Mouse (Mus musculus) telencephalon, adult 2 months (tissue): Measurements from ENCODE around the gene Erg.
A peak's percentile ranks its signal among the peaks of the same experiment; 100 is the strongest.

Experiments used
- DNase-seq: peaks from one replicate; pipeline ENCODE4 v3.0.0-alpha.2; 2011; ENCODE audit warnings: low read depth, low spot score

The Erg gene

DNA sequence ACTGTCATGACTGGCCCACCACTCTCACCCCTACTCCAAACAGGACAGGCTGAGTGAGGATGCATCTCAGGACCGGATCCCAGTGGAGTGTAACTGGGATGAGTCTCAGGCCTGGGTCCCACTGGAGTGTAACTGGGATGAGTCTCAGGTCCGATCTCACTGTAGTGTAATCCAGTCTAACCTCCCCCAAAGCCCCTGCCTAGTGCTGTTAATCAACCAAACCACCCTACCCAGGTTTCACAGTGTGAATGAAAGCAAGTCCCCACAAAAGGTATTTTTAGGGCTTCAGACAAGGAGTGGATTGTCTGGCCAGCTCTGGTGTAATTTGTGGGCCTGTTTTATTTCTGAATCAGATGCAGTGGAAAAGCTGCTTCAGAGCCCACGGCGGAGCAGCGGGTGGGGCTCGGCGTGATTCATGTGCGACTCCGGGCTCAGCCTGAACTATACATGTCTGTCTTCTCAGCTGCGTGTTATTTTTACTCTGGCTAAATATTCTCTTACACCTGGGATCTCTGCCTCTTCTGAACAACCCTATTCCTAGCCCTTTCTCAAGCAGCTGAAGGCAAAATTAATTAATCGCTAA lies 187.5 kb downstream of the Erg start:
- DNase-seq, result peak; percentile 56

DNA sequence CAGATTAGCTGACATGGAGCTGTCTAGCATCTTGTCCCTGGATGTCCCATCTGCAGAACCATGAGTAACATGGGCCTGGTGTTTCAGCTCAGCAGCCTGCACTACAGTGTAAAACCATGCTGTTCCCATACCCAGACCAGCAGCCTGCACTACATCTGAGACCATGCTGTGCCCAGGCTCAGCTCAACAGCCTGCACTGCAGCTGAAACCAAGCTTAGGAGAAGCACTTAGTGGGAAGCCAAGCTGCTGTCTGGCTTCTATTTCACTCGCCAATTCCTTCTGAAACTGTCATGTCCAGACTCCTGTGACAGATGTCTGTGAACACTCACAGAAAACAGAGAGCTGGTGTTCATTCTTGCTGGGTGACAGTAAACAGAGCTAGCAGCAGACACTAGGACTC lies 195.6 kb downstream of the Erg start:
- no peak for DNase-seq

DNA sequence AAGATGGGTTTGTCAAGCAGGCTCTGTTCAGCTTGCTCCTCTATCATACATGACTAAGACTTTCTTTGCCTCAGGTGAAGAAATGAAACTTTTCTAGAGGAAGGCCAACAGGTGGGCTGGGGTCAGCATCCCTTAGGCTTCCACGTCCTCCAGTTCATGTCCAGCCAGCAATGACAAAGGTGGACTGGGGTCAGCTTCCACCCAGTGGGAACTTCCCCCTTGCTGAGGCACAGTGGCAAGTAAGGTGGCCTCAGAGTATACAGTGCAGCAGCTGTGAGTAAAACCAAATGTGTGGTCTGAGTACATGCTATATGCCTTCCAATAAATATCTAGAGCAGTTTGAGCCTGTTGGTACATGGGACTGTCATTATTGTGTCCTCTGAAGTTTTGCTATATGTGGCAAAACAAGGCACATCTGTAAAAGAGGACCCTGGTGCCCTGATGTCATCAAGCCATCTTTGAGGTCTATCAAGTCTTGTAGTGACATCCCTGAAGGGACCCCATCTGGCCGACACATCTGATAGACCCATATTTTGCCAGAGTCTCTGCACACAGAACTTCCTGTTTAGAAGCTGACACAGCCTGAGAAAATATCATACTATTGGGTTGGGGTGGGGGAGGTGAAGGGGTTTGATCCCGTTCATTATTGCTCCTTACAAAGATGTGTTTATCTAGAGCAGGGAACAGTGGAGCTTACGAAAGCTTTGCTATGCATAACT lies 197.4 kb downstream of the Erg start:
- DNase-seq, result no peak

DNA sequence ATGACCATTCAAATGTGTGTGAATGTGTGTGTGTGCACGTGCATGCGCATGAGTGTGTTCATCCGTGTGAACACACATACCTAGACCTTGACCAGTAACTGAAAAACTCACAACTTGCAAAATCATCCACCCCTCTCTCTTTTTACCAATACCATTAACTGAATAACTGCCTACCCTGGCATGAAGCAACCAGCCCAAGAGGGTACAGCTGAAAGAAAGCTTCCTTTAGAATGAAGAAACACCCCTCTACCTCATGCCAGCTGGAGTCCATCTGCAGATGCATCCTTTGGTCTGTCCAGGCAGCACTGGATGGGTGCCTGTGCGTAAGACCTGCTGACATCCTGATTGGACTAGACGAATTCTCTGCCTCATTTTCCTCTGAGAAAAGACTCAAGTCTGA lies 198.1 kb downstream of the Erg start:
- no peak for DNase-seq

DNA sequence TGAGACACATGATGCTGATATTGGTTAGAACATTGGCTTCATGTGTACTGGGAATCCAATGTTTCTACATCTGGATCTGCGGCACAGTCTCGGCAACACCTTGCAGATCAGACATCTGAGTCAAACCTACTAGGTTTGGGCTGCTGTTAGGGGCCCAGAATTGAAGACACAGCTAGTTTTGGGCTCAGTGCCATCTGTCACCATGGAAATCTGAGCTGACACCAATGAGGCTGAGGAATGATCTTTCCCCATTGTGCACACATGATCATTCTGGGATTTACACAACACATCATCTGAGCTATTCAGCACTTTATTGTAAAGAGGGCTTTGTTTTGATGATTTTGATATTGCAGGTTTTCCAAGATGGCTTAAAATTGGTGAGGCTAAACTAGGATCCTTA lies 199.4 kb downstream of the Erg start:
- no peak for DNase-seq

DNA sequence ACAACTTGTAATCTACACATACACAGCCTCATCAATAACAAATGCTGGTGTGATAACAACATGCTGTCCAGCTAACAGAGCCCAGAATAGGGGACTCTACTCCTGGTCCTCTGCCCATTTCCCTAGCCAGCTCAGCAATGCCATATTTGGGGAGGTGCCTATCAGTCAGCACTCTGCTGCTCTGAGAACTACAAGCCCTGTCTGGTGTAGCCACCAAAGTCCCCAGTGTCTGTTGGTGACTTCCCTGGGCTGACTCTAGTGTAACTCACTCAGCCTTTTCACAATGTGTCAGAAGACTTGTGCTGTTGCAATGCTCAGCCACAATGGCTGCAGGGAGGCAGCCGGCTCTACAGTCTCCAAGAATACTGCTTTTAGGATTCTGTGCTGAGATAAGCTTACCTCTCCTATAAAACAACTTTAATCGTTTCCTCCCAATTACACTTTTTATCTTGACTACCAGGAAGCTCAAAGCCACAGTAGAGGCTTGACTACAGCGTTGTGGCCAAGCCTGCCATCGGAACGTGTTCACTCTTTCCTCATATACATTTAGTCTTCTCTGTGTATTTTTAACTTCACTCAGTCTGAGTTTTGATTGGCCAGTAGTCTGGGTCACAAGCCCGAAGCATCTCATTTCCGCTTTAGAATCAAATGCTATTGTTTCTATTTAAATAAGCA lies 201.0 kb downstream of the Erg start:
- no peak for DNase-seq

DNA sequence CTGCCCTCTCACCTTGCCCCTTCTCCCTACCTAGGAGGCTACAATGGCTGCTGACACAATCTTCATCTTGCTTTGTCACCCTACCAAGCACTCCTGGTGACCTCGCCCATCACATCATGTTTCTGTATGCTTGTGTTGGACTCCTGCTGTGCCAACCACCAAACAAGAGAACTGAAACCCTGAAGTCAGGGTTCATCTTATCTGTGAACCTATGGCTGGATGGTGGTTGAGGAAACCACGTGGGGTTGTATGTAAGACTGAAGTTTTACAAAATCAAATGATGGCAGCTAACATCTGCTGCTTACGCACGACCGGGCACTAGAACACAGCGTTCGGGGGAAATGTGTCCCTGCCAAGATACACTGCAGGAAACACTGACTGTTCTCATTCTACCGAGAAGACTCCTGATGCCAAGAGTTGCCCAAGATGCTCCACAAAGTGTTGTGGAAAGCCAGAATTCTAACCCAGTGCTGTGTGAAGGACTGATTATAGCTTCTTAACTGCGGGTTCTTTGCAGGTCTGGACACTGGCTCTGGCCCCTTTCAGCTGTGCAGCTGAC lies 201.7 kb downstream of the Erg start:
- DNase-seq, result no peak

DNA sequence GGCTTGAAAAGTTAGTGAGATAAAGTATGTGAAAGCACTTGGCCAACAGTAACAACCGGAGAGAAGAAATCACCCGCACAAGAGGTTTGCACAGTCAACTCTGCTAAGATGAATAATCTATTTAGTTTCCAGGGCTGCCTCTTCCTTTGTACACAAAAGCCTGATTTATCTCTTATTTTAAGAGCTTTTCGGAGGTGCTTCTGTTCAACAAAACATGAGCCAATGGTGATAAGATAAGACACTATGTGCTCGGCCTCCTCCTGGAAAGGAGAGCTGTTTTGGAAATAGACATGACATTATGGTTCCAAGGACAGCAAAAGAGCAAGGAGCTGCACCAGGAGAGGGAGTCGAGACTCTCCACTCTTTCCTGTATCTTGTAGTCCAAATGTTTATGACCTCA lies 204.1 kb downstream of the Erg start:
- no peak for DNase-seq

DNA sequence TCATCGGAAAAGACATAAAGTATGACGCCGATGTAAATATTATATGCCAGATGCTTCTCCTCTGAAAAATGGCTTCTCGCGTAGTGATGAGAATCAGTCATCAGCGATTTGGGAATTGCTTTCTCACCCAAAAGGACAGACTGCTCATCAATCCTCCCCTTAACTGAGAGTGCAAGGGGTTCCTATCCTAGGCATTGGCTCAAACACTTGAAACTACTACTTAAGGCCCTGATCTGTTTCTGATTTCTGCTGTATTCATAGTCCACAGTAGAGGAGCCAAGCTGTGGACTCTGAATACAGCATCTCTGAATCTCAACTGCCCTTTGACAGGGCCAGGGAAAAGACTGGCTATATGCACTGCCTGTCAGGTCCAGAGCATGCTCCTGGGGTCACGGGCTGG lies 209.6 kb downstream of the Erg start:
- no peak for DNase-seq

DNA sequence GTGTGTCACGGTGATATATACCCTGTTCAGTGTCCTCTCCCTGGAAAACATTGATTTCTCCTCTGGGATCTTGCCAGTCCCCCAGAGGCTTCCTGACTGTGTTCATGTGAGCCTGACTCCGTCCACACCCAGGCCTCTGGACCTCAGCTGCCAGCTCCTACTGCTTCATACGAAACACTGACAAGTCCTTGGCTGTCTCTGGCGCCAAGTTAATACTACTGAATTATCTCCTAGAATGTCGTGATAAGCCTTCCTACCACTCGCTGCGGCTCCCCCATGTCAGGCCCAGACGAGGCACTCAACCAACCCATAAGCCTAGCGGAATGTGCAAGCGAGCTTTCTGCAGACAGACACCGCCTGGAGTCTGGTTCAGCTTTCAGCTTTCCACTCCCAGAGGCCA lies 210.0 kb downstream of the Erg start:
- no peak for DNase-seq

DNA sequence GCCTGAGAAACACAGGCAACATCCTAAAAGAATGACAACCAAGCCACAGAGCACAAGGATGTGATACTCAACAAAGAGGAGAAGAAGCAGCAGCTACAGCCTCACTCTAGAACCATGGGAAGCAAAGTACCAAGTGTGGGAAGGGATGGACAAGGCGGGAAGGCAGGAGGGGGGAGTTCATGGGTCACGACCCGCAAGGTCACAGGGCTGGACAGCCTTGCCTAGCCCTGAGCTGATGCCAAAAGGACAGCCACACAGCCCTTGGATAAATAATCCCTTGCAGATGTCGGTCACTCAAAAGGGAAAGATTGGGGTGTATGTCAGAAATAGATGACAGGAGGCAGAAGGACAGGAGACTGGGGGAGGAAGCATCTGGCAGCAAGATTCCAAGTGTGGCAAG lies 211.7 kb downstream of the Erg start:
- DNase-seq, result no peak

DNA sequence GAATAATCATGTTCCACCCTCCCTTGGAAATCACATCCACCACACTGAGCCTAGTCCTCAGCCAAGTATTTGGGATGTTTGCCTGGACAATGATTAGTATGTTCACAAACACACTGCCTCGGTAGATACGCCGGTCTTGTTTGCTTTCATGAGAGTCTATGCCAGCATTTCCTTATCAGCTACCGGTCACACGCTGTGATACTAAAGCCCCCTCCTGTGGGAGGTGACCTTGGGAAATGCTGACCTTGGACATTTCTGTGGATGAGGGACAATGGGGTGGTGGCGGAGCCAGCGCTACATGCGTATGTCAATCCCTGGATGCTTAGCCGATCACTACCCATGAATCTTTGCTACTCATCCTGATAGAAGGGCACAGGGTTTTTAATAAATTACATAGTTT lies 213.4 kb downstream of the Erg start:
- no peak for DNase-seq

DNA sequence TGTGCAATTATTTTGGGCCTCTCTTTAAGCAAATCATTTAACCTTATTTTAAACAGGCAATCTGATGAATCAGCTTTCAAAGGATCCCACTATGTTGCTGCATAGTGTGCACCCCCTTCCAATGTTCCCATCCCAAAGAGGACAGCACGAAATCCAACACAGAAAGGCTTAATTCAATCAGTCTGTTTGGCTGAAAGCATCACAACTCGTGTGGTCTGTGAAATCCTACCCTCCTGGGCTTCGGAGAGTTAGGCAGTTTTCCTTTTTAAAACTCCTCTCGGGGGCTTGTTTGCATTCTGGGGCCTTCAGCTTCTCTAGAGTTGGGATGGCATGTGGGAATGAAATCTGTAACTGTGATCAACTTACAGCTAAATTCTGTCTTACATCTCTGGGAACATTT lies 214.7 kb downstream of the Erg start:
- no peak for DNase-seq

DNA sequence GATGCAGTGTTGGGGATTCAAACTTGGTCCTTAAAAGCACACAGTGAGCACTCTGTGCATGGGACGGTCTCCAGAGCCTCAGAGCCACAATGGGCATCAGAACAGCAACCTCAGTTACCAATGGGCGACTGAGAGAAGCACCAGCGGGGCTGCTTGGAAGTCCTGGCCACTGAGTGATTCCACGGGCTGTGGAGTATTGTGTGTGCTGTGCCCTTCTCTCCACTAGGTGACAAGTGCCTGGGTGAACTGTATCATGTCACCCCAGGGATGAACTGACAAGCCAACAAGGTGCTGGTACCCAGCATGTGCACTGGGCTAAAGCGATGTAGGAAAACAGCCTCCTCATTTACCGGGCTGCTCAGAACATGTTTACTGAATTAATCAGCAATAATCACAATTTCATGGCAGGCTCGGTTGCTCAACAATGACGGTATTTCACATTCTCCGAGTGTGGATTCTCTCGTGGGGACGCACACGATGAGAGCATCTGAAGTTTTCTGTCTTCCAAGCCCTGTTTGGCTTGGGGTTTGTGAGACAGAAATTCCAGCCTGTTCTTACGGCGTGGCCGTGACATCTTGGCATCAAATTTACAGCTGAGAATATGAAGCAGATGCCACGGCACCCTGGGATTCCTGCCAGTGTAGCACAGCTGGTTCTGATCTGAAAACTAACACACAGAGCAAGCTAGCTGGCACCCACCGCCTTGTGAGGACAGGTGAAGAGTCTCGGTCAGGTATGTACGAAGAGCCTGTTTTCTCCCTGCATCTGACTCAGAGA lies 219.2 kb downstream of the Erg start:
- no peak for DNase-seq

DNA sequence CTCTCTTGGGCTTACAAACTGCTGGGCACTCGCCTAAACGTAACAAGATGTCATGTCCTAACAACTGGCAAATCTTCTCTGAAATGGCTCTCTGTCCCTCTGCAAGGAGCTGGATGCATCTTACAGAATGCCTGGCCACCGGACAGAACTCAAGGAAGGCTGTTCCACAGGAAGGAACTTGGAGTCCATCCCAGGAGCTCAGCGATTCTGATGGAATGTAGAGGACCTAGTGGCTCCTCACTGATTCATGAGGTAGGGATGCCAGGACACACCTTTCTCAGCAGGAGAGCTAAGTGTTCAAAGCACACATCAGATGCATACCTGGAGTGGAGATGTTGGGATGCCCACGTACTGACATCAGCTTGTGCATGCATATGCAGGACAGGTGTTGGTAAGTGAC lies 221.2 kb downstream of the Erg start:
- no peak for DNase-seq

DNA sequence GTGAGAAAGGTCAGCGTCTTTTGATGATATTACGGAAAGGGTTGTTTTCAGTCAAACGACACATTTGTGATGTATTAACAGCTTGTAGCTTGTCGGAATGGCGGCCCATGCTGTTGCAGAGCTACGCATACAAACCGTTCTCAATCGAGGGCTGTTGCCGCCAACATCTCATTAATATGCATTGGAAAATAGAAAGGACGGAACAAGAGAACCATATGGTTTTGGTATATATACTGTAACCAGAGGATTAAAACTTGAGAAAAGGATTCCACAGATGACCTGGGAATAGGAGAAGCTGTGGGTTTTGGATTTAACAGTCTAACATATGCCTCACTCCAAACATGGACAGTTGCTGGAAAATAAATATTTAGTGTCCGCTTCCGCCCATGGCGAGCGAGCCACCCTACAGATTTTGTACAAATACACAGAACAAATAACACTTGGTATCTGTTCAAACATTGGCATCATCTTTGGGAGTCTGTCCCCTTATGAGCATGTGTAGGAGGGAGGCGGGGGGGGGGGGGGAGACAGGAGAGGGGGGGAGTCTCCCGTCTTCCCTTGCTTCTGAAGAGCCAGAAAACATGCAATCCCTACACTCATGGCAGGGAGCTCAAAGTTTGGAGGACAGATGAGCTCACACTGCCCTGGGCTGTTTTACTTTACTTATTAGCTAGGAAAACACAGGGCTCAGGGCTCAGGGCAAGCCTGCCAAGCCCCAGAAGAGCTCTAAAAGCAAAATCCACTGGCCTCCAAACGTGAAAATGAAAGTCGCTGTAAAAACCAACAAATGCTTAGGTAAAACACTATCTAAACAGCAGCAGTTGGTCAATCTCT lies 222.5 kb downstream of the Erg start:
- DNase-seq, result no peak

DNA sequence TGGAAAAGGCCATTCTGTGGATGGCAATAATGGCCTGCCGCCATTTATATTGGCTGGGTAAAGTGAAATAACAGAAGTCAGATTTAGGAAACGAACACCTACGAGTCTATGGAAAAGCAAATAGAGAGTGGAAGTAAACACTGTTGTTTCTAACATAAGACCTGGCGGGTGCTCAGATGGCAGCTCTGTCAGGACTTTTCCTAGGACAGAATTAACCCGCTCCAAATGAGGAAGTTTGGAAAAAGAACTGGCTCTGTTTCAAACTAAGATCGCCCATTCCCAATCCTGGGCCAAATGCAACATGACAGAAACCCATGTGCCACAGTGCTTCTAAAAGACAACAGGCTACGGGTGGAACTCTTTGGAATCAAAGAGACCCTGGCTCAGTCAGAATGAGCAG lies 224.4 kb downstream of the Erg start:
- no peak for DNase-seq

DNA sequence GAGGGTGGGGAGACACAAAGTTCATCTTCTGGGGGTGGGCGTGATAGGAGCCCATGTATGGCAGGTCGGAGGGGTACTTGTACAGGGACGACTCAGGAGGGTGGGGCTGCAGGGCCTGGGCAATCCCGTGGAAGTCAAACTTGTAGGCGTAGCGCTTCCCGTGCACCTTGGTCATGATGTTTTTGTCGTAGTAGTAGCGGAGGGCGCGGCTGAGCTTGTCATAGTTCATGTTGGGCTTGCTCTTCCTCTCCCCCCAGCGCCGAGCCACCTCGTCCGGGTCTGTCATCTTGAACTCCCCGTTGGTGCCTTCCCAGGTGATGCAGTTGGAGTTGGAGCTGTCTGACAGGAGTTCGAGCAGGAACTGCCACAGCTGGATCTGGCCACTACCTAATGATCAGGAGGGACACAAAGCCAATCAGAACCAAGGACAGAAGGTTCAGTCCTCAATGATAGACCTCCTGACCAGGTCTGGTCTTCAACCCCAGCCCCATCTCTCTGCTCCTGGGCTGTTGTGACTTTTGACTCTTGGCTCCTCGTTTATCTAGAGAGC lies 225.4 kb downstream of the Erg start:
- no peak for DNase-seq

DNA sequence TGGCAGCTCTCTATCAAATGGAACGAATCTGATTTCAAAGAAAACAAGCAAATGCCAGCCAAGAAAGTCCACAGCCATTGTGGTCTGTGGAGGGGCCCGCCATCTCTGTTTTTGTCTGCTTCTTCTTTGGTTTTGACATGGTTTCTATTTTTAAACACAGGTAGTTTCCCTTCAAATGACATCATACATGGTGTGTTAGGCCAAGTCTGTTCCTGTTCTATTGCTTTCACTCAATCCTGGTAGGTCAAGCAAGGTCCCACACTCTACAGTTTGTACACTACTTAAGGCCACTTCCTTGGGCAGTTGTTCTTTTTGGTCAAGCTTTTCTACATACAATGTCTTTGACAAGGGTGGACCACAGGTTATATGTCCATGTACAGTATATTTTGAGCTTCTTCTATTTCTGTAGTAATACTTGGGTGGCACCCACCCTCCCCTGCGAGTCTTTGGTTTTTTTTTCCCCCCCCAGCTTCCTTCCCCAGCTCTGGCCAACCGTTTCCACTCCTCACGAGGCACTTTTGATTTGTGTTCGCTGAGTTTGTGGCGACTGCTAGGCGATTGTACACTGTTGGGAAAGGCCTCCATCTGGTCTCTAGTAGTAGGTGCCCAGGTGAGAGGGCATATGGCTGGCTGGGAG lies 226.1 kb downstream of the Erg start:
- no peak for DNase-seq
